Mouse (Mus musculus): Measurements from ENCODE around the gene Gm20498. TPM values are rescaled to one million over a fixed set of nuclear protein-coding genes. Genes with fewer than 3 reads are reported as not detected.

Gene Gm20498
- polyA plus RNA-seq, 1 experiment = 32.0 TPM

- Histone ChIP-seq H3ac (ENCODE audit: control insufficient read depth, insufficient read length) (no peak overlapping the region), H3K79me2 (ENCODE audit: control insufficient read depth, insufficient read depth) (no peaks in the 10 kb centered on the region), H3K4me3 (no peak overlapping the region), H3K4me2 (ENCODE audit: low read depth) (no peak overlapping the region), H3K36me3 (ENCODE audit: control insufficient read depth, insufficient read depth) (no peaks in the 10 kb centered on the region), H3K27me3 (ENCODE audit: control insufficient read depth, insufficient read depth, insufficient read length) (no peaks in the 10 kb centered on the region)
- TF ChIP-seq E2F4 (IDR thresholded peaks at IDR 0.05; ENCODE audit: insufficient read depth) = no peak
- TF ChIP-seq TCF12 (IDR thresholded peaks at IDR 0.05; ENCODE audit: insufficient read depth, poor library complexity, severe bottlenecking) = no peak
- TF ChIP-seq CEBPB (IDR thresholded peaks at IDR 0.05; ENCODE audit: insufficient read depth, poor library complexity, severe bottlenecking) = no peak
- TF ChIP-seq SRF (IDR thresholded peaks at IDR 0.05; ENCODE audit: control insufficient read depth, insufficient read length, low read depth) = no peak
- no peak for TF ChIP-seq USF1 (IDR thresholded peaks at IDR 0.05; ENCODE audit: low read depth)
- no peak for TF ChIP-seq MYOD1 (IDR thresholded peaks at IDR 0.05; ENCODE audit: control insufficient read depth in 1 of 3, insufficient read length in 2 of 3, low read depth in 2 of 3)
- TF ChIP-seq MYOG (IDR thresholded peaks at IDR 0.05; ENCODE audit: control insufficient read depth in 1 of 3, insufficient read depth in 1 of 3, insufficient read length in 2 of 3, low read depth in 2 of 3) = no peak
- no peak for TF ChIP-seq REST (IDR thresholded peaks at IDR 0.05; ENCODE audit: insufficient read depth, insufficient read length)
- no peak for TF ChIP-seq POLR2AphosphoS2 (IDR thresholded peaks at IDR 0.05; ENCODE audit: insufficient read length, low read depth)
- no peak for TF ChIP-seq POLR2A (IDR thresholded peaks at IDR 0.05; ENCODE audit: insufficient read length, low read depth)
- no peak for TF ChIP-seq MAX (IDR thresholded peaks at IDR 0.05; ENCODE audit: low read depth)
- no peak for TF ChIP-seq TCF3 (IDR thresholded peaks at IDR 0.05; ENCODE audit: insufficient read length, low read depth)
Measured at GRCm38 (mm10) chr12:81324116-81324515, 208.6 kb downstream of the Gm20498 start.

- Histone ChIP-seq H3K36me3 (ENCODE audit: control insufficient read depth, insufficient read depth) (no peaks in the 10 kb centered on the region), H3ac (ENCODE audit: control insufficient read depth, insufficient read length) (no peak overlapping the region), H3K4me2 (ENCODE audit: low read depth) (no peak overlapping the region), H3K79me2 (ENCODE audit: control insufficient read depth, insufficient read depth) (no peaks in the 10 kb centered on the region), H3K27me3 (ENCODE audit: control insufficient read depth, insufficient read depth, insufficient read length) (no peaks in the 10 kb centered on the region), H3K4me3 (no peak overlapping the region)
- TF ChIP-seq TCF3 (IDR thresholded peaks at IDR 0.05; ENCODE audit: insufficient read length, low read depth) = no peak
Measured at GRCm38 (mm10) chr12:81321021-81321420, 211.7 kb downstream of the Gm20498 start.

- no peak overlapping the region for H3ac ChIP-seq (ENCODE audit: control insufficient read depth, insufficient read length)
- H3K4me3 ChIP-seq = no peak overlapping the region
- TF ChIP-seq SRF (IDR thresholded peaks at IDR 0.05; ENCODE audit: control insufficient read depth, insufficient read length, low read depth) (no peak), MAX (IDR thresholded peaks at IDR 0.05; ENCODE audit: low read depth) (no peak), MYOG (IDR thresholded peaks at IDR 0.05; ENCODE audit: control insufficient read depth in 1 of 3, insufficient read depth in 1 of 3, insufficient read length in 2 of 3, low read depth in 2 of 3) (no peak), USF1 (IDR thresholded peaks at IDR 0.05; ENCODE audit: low read depth) (no peak), TCF12 (IDR thresholded peaks at IDR 0.05; ENCODE audit: insufficient read depth, poor library complexity, severe bottlenecking) (no peak), TCF3 (IDR thresholded peaks at IDR 0.05; ENCODE audit: insufficient read length, low read depth) (no peak), POLR2AphosphoS2 (IDR thresholded peaks at IDR 0.05; ENCODE audit: insufficient read length, low read depth) (no peak), POLR2A (IDR thresholded peaks at IDR 0.05; ENCODE audit: insufficient read length, low read depth) (no peak), CEBPB (IDR thresholded peaks at IDR 0.05; ENCODE audit: insufficient read depth, poor library complexity, severe bottlenecking) (no peak), REST (IDR thresholded peaks at IDR 0.05; ENCODE audit: insufficient read depth, insufficient read length) (no peak)
- no peaks in the 10 kb centered on the region for H3K27me3 ChIP-seq (ENCODE audit: control insufficient read depth, insufficient read depth, insufficient read length)
- no peaks in the 10 kb centered on the region for H3K36me3 ChIP-seq (ENCODE audit: control insufficient read depth, insufficient read depth)
- no peak overlapping the region for H3K4me2 ChIP-seq (ENCODE audit: low read depth)
- no peaks in the 10 kb centered on the region for H3K79me2 ChIP-seq (ENCODE audit: control insufficient read depth, insufficient read depth)
Measured at GRCm38 (mm10) chr12:81317811-81318210, 214.9 kb downstream of the Gm20498 start.

GRCm38 (mm10) chr12:81315953-81316352, 216.8 kb downstream of the Gm20498 start:
- TF ChIP-seq MAX (IDR thresholded peaks at IDR 0.05; ENCODE audit: low read depth) (no peak), CEBPB (IDR thresholded peaks at IDR 0.05; ENCODE audit: insufficient read depth, poor library complexity, severe bottlenecking) (no peak), POLR2AphosphoS2 (IDR thresholded peaks at IDR 0.05; ENCODE audit: insufficient read length, low read depth) (no peak), E2F4 (IDR thresholded peaks at IDR 0.05; ENCODE audit: insufficient read depth) (no peak), REST (IDR thresholded peaks at IDR 0.05; ENCODE audit: insufficient read depth, insufficient read length) (no peak), USF1 (IDR thresholded peaks at IDR 0.05; ENCODE audit: low read depth) (no peak), SRF (IDR thresholded peaks at IDR 0.05; ENCODE audit: control insufficient read depth, insufficient read length, low read depth) (no peak), TCF3 (IDR thresholded peaks at IDR 0.05; ENCODE audit: insufficient read length, low read depth) (no peak), MYOD1 (IDR thresholded peaks at IDR 0.05; ENCODE audit: control insufficient read depth in 1 of 3, insufficient read length in 2 of 3, low read depth in 2 of 3) (no peak), POLR2A (IDR thresholded peaks at IDR 0.05; ENCODE audit: insufficient read length, low read depth) (no peak), MYOG (IDR thresholded peaks at IDR 0.05; ENCODE audit: control insufficient read depth in 1 of 3, insufficient read depth in 1 of 3, insufficient read length in 2 of 3, low read depth in 2 of 3) (no peak), TCF12 (IDR thresholded peaks at IDR 0.05; ENCODE audit: insufficient read depth, poor library complexity, severe bottlenecking) (no peak)
- no peak overlapping the region for H3ac ChIP-seq (ENCODE audit: control insufficient read depth, insufficient read length)
- no peaks in the 10 kb centered on the region for H3K79me2 ChIP-seq (ENCODE audit: control insufficient read depth, insufficient read depth)
- no peak overlapping the region for H3K4me2 ChIP-seq (ENCODE audit: low read depth)
- H3K27me3 ChIP-seq (ENCODE audit: control insufficient read depth, insufficient read depth, insufficient read length) = no peaks in the 10 kb centered on the region
- H3K36me3 ChIP-seq (ENCODE audit: control insufficient read depth, insufficient read depth) = no peaks in the 10 kb centered on the region
- no peak overlapping the region for H3K4me3 ChIP-seq

Other genes starting within 250 kb of the Gm20498 start
- 0.05 TPM for gene Slc8a3, start 199.7 kb downstream of the Gm20498 start, polyA plus RNA-seq (2012; fragmentation: generic; extraction: Trizol)
- 0.10 TPM for gene Gm4787, start 153.4 kb downstream of the Gm20498 start, polyA plus RNA-seq (2012; fragmentation: generic; extraction: Trizol)
- gene Adam4, start 111.0 kb downstream of the Gm20498 start, polyA plus RNA-seq (2012; fragmentation: generic; extraction: Trizol) = 0.22 TPM
- 92.6 TPM for gene Cox16, start 47.8 kb downstream of the Gm20498 start, polyA plus RNA-seq (2012; fragmentation: generic; extraction: Trizol)
- 10.0 TPM for gene Synj2bp, start within 50 bp of the Gm20498 start, polyA plus RNA-seq (2012; fragmentation: generic; extraction: Trizol)
- gene Adam21, start 35.6 kb upstream of the Gm20498 start, polyA plus RNA-seq (2012; fragmentation: generic; extraction: Trizol) = 0.06 TPM
- gene Med6, start 62.1 kb upstream of the Gm20498 start, polyA plus RNA-seq (2012; fragmentation: generic; extraction: Trizol) = 25.9 TPM
- 31.2 TPM for gene Ttc9, start 98.3 kb upstream of the Gm20498 start, polyA plus RNA-seq (2012; fragmentation: generic; extraction: Trizol)
- gene Map3k9, start 248.3 kb upstream of the Gm20498 start, polyA plus RNA-seq (2012; fragmentation: generic; extraction: Trizol) = 0.20 TPM

Measured in myocyte (in vitro differentiated cells).